Mouse (Mus musculus) liver (tissue): ENCODE data around the gene Kbtbd12.
A peak's percentile ranks its signal among the peaks of the same experiment; 100 is the strongest.

ENCODE experiments used
- DNase-seq: peaks from one replicate; pipeline ENCODE4 v3.0.0-alpha.2; 2020; ENCODE audit warnings: mixed read lengths

Gene Kbtbd12

DNA sequence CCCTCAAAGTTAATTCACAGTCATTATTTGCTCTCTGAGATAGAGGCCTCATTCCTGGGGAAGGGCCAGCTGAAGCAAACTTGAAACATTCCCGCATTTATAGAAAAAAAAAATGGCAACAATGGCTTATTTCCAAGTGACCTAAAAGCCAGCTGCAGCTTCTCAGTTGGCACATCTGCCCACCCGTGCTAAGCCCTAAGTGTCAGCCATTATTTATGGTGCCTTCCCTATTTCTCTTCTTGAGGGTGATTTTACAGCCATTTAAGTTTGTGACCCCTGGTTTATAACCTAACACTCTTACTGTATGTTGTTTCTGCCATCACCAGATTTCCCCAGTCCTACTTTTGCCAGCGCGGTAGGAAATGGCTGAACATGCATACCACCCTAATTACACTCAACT lies 11.3 kb downstream of the Kbtbd12 start:
- no peak for DNase-seq

DNA sequence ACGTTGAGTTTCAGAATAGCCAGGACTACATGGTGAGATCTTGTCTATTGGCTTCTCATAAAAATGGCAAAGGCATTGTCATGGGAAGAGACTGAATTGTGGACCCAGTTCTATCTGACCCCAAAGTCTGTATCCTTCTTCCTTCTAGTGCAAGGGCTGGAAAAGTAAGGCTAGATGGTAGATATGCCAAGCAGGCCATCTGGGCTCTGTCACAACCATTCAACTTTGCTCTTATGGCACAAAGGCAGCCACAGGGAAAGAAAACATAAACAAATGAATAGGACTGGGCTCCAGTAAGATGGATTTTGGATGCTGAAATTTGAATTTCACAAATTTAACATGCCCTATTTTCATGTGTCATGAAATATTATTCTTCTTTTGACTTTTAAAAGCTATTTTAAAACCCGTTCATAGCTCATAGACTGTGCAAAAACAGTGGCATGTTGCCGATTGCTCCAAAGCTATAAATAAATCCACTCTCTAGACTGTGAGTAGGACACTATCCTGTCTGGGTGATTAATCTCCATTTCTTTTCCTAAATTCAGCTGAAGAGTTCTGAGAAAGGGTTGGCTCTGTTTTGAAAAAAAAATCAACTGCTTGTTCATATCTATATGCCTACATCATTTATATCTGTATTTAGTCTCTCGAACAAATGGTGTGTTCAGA lies 15.8 kb downstream of the Kbtbd12 start:
- DNase-seq, result no peak

DNA sequence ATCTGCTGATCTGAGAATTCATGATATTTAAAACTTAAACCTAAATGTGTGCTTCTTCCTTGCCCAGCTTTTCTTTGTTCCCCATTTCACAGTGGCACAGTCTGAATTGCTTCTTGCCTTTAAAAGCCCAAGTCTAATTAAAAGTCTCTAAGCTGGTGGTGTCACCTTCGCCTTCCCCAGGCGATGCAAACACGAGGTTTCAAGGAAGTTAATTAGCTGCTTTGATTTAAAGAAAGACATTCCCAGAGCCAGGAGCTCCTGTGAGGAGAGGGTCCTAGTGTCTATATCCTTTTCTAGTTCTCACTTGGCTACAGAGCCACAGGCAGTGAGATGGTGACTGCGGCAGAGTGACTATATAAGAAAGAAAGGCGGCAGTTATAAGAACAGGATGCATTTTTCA lies 18.2 kb downstream of the Kbtbd12 start:
- no peak for DNase-seq

DNA sequence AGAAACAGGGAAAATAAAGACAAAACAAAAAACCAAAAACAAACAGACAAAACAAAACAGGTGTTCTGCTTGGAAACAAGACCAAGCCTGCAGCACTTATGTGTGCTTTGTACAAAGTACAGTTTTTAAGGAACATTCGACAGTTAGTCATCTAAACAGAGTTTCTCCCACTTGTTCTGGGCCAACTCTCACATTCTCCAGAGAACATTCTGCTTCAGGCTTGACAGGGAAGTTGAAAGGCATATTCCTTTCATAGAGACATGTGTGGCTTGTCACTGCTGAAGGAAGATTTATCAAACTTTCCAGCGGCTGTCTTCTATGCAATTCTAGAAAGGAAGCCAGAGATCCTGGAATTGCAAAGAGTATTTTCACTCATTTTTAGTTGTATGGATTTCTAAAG lies 22.4 kb downstream of the Kbtbd12 start:
- DNase-seq, result no peak

DNA sequence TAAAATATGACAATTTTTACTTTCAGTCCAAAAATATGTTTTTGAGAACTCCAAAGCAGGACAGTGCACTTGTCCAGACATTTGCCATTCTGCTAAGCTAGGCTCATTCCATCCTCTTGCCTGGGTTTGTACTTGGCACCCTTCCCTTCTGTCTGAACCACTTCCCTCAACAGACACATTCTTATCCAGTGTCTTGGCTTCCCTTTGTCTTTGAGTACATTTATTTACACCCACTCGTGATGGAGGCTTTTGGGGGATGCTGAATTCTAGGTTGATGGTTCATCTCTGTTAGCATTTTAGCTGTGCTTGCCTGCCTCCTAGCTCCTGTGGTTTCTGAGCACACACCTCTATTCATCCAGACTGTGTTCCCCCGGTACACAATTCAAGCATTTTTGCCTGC lies 31.3 kb downstream of the Kbtbd12 start:
- DNase-seq, result no peak

DNA sequence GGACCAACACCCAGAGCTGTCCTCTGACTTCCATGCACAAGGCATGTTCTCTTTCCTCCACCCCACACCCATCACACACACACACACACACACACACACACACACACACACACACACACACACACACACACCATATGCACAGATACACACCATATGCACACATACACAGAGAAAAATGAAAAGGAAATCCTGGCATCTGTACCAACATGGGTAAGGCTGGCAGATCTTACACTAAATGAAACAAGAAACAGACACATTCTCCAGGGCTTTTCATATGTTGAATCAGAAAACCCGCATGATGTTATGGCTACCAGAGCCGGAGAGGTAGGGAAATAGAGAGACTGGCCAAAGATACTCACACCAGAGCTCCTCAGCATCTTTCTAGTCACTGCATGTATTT lies 32.0 kb downstream of the Kbtbd12 start:
- no peak for DNase-seq

DNA sequence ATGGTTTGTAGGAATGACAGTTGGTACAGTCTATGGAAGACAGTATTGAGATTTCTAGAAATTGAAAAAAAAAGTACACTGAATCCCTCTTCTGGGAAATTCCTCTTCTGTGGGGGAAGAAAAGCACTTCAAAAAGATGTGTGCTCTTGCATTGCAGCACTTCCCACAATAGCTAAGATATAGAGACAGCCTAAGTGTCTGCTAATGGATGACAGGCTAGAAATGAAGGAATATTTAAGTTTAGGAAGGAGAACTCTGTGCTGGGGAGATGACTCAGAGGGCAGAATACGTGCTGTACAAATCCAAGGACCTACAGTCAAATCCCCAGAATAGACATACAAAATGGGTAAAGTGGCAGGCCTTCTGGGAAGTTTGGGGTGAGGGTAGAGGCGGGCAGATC lies 32.5 kb downstream of the Kbtbd12 start:
- DNase-seq, result no peak

DNA sequence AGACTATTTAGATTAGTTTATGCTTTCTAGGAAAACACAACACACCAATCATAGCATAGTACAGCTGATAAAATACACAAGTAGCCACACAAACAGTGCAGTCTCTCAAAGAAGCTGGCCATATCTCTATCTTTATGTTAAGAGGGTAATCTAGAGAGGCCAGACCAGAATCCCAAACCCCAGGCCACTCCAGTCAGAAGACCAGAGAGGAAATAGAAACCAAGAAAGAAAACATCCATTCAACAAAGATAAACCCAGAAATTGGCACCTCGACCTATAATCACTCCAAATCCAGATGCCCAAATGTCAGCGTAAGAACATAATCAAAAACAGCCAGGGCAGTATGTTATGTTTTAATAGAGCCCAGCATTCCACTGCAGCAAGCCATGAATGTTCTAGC lies 41.6 kb downstream of the Kbtbd12 start:
- DNase-seq, result no peak

DNA sequence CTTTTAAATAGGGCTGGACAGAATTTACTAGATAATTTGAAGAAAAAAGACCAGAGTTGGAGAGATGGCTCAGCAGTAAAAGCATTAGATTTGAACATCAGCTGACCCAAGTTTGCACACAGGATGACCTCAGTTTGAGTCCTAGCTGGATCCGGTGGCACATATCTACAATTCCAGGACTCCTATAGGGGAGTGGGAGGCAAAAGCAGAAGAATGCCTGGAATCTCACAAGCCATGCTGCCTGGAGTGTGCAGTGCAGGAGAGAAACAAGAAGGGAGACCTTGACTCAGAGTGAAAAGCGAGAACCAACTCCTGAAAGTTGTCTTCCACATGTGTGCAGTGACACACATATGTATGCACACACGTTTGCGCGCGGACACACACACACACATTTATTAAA lies 45.4 kb downstream of the Kbtbd12 start:
- no peak for DNase-seq

DNA sequence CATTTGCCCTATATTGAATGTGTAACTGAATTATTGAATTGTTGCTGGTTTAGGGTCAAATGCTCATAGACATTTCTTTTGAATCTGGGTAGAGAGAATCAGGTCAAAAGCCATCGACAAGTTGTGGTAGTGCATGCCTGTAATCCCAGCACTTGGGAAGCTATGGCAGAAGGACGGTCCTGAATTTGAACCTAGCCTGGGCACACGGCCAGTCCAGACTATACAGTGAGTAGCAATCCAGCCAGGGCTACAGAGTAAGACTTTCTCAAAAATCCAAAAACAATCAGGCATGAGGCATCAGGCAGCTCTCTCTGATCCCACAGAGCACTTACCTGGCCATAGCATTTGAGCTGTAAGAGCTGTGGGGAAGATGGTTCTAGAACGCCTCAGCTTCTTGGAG lies 47.5 kb downstream of the Kbtbd12 start:
- no peak for DNase-seq

DNA sequence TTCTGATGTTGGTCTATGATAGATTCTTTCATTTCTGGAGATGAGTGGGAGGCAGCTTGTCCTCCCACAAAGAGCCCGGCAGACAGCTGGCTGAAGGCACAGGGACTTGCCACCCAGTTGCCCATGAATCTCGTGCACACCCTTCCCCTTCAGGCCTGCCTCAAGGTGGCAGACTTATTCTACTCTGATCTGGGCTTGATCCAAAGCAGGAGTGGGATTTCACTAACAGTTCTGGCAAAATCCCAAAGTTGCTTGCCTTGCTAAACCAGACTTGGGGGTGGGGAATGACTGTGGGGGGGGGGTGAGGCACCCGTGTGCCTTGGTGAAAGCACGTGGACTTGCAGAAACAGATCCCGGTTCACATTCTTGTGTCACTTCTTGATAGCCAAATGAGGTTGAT lies 48.2 kb downstream of the Kbtbd12 start:
- peak; percentile 25 for DNase-seq

DNA sequence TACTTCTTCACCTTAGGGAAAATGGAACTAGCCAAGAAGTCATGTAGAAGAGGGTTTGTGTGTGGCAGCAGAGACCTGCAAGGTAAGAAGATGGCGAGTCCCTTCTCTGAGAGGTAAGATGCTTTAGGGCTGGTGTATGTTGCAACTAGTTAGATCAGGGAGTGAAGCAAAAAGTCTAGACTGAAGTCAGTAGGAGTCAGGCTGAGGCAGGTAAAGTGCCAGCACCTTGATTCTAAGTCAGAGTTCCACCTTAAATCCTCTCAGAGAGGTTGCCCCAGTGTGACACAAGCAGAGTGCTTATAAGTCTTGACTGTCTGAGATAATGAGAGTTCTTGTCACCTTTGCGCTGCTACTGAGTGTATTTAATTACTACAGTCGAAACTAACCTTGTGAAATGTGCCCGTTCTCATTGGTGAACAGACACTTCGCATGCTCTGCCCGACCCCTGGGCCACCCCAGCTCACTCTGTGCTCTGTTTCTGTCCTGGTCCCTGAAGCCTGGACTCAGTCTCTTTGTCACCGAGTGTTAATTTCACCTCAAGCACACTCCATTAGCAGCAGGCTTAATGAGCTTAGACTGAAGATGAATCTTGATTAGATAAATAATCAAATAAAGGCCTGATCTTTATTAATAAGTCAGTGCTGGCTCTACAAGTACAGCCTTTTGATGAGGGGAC lies 49.0 kb downstream of the Kbtbd12 start:
- no peak for DNase-seq

DNA sequence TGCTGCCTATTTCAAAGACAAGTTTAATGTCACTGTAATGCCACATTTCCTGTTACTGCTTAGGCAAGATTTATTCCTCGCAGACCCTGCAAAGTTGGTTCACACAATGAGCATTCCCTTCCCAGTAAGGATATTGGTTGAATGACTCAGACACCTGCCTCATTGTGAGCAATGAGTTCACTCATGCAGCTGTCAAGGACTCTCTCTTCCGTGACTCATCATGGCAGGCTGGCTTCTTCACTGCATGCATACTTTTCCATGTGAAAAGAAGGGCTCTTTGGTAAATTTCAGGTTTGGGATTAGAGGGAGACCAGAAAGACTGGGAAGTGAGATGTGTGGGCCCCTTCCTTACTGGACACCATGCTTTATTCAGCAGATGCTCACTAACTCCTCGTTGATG lies 50.7 kb downstream of the Kbtbd12 start:
- DNase-seq, result no peak

DNA sequence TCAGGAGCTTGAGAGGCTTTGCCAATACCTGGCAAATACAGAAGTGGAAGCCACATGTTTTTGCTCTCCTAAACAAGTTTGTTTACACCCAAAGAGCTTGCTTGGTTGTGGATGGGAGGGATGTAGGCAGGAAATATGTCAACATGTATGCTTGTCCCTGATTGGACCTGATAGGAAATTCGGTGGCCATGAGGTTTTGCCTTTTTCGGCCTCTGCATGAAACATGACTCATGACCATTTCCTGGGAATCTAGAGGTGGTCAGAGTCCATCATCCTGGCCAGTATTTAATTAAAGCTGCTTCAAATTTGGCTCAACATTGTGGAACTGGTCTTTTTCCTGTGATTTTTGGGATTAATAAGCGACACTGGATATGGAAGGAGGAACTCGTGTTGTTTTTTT lies 53.8 kb downstream of the Kbtbd12 start:
- no peak for DNase-seq

DNA sequence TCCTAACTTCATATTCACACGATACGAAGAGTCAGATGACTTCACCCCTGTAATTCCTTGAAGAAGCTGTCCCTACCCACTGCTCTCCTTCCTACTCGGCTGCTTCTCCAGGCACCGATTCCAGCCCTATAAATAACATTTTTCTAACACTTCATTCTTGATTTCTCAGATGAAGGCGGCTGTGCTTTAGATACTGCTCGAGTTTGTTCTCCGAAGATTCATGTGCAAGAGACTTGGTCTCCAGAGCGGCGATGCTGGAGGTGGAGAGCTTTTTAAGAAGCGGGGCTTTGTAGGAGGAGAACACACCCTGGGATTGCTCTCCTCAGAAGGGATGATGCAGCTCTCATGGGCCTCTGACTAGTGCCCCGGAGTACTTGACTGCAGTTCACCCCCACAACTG lies 61.3 kb downstream of the Kbtbd12 start:
- DNase-seq, result no peak

DNA sequence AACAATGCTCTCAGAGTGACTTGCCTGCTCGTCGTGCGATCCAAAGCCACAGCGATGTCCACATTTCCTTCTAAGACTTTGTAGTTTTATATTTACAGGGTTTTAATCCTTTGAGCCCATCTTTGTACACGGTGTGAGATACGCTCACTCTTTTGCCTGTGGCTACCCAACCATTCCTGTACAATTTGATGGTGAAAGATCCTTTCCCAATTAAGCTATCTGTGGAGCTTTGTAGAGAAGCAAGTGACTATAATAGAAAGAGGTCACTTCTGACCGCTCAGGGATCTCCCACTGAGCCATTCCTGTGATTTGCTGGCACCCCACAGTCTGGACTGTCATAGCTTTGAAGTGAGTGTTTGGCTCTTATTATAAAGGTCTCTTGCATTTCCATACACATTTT lies 71.1 kb downstream of the Kbtbd12 start:
- DNase-seq, result no peak

DNA sequence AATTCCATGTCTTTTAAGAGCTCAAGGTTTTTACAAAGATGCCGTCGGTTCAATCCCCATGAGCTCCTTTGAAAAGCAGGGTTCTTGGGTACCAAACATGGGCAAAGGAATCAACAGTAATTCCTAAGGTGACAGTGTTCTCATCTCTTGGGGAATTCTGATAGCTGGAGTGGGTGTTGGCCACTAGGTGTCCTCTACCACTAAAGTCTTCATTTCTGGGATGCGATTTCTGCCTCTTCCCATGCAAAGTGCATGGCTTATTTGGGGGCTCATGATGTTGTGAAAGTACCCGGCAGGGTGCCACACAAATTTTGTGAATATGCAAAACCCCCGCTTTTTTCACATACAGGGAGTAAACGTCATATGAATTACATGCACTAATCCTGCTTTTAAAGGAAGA lies 72.7 kb downstream of the Kbtbd12 start:
- DNase-seq, result no peak

DNA sequence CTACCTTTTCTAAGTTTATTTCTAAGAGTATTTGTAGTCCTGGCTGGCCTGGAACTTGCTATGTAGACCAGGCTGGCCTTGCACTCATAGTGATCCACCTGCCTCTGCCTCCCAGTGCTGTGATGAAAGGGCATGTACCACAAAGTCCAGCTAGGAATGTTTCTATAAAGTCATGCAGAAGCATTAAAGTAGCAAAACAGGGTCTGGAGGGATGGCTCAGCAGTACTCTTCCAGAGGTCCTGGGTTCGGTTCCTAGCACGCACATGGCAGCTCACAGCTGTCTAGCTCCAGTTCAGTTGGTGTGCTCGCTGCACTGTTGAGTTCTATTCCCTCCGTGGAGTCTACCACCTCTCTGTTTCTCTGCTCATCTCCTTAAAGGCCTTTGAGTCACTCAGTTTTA lies 77.6 kb downstream of the Kbtbd12 start:
- no peak for DNase-seq

DNA sequence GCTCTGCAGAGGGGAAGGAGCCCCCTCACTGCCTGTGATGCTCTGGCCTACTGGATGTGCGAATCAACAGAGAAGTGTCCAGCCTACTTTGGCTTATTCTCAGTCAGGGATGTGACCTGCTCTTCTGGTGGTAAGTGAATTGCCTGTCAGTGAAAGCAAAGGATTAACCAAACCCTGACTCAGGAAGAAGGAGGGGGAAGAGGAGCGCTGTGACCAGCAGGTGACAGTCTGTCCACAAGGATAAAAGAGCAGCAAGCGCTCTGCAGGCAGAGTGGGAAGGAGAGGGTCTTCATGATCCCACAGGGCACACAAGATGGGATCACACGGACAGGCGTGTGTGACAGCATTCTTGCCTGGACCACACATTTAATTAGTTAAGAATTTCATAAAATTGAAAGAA lies 78.1 kb downstream of the Kbtbd12 start:
- DNase-seq, result no peak

DNA sequence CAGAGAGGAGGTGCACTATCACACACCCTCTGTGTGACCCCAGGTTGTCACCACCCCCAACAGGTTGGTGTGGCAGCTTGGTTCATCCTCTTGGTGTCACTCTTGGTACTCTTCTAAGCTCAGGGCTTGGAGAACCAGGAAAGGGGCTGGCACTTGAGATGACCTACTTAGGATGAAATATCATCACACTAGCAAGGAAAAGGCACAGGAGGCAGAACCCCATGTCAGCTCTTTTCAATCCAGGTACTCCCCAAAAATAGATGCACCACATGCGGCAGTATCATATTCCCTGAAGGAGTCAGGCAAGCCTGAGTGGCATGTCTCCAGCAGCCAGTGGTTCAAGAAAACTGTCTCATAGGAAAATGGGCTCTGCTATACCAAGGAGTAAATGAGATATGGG lies 79.7 kb downstream of the Kbtbd12 start:
- DNase-seq, result no peak

DNA sequence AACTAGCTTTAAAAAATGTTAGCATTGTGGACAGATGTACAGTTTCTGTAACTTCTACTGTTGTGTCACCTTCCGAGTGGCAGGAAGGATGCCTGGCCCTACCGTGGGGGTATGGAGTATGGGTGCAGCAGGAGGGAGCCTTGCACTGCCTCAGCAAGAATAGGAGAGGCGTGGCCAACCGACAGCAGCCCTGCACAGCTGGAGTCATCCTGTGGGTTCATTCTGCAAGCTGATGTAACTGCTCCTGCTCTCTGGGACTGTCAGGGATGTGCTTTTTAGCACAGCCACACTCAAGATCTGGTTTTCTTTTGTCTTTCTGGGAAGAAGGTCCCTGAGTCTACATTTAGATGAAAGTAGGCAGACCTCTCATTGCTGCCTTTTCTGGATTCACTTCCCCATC lies 80.2 kb downstream of the Kbtbd12 start:
- DNase-seq, result no peak

DNA sequence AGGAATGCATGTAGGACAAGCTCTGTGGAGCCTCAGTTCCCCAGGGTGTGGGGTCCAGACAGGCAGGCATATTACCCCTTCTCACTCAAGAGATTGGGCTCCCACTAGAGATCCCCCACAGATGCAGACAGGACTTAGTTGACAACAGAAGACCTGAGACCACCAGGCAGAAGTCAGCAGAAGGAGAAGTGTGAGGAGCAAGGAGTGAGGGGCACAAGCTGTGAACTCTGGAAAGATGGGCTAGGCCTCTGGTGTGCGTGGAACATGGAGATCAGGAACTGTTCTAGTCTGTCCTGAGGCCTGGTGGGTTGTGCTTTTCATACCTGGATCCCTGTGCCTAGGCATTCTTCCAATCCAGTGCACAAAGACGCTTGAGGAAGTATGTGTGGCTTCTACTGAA lies 87.8 kb downstream of the Kbtbd12 start:
- no peak for DNase-seq

DNA sequence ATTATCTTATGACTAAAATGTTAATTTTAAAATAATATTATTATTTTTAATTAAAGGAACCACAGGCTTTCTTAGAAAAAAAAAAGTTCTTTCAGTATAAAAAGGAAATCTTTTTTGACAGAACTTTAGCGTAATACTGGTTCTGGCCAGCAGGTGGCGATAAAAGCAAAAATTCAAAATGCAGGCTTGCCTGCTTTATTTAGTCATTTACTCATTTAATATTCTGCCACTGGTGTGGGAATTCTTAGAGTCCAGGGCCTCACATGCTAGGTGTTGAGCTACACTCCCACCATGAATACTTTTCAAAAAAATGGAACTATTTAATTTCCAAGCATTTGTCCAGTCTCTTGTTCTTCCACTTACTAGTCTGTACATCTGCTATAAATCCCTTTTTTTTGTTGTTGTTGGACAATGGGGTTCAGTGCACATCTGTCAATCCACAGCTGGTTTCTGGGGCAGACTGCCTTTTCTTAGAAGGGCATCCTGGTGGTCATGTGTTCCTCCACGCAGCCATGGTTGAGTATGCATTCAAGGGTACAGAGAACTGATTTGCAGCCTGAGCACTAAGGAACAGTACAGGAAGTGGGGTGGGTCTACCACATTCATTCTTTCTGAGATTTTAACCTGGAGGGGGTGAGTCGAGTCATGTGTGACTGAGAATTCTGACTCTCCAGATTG lies 88.5 kb downstream of the Kbtbd12 start:
- peak; percentile 67 for DNase-seq

DNA sequence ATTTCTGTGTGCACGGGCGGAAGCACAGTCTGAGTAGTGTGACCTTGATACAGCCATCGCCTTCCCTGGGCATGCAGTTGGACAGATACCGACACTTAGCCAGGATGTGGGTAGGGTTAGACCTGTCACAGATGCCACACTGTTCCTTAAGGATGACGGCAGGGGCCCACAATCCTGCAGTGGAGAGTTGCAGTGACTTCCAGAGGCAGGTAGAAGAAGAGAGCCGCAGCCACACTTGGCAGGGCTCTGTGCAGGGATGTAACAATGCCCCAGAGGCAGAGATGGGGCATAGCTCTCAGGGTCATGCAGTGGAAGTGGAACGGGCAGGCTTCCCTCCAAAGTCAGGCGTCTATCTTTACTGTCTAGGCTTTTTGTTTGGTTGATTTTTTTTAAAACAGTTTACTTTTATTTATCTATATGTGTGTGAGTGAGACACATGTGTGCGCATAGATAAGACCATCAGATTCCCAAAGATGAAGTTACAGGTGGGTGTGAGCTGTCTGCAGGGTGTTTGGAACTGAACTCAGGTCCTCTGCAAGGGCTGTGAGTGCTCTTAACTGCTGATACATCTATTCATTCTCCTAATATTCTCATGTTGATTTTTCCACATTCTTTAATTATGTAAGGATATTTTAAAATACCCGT lies 89.2 kb downstream of the Kbtbd12 start:
- DNase-seq, result no peak
